Mouse (Mus musculus) c-Kit-positive CD71-positive TER-119-negative erythroid progenitor cells, embryonic 14.5 days (primary cell): ENCODE measurements around the gene Kctd12b.
A peak's percentile ranks its signal among the peaks of the same experiment; 100 is the strongest.
"Not testable (repeated sequence)": the region's sequence is repeated elsewhere in the genome, so short reads cannot be mapped to it uniquely, and the experiment has no call there.

Source experiments
- DNase-seq: peaks from one replicate; pipeline ENCODE4 v3.0.0-alpha.2; 2013; ENCODE audit warnings: low read depth

The Kctd12b gene

GRCm38 (mm10) chrX:153695782-153696395, at the start of gene Kctd12b:
Gene Kctd12b (minus strand): TSS chrX:153696391.
- DNase-seq, result no peak

- no peak for DNase-seq
Observed at GRCm38 (mm10) chrX:153742493-153742892, 46.3 kb upstream of the Kctd12b start.

- no peak for DNase-seq
Observed at GRCm38 (mm10) chrX:153735697-153736096, 39.5 kb upstream of the Kctd12b start.

GRCm38 (mm10) chrX:153724400-153724799, 28.2 kb upstream of the Kctd12b start:
- DNase-seq, result no peak

- peak; percentile 23 for DNase-seq
Observed at GRCm38 (mm10) chrX:153723110-153723916, 27.1 kb upstream of the Kctd12b start, which contains the start of gene Nbdy. Gene Nbdy (plus strand): TSS chrX:153723590.

GRCm38 (mm10) chrX:153719602-153720001, 23.4 kb upstream of the Kctd12b start:
- DNase-seq, result no peak

- no peak for DNase-seq
Observed at GRCm38 (mm10) chrX:153716716-153717115, 20.5 kb upstream of the Kctd12b start.

- DNase-seq, result no peak
Observed at GRCm38 (mm10) chrX:153707735-153708134, 11.5 kb upstream of the Kctd12b start.

- no peak for DNase-seq
Observed at GRCm38 (mm10) chrX:153700463-153700862, 4.3 kb upstream of the Kctd12b start.

- DNase-seq, result not testable (repeated sequence)
Observed at GRCm38 (mm10) chrX:153668233-153668632, 28.0 kb downstream of the Kctd12b start.

GRCm38 (mm10) chrX:153664903-153665302, 31.3 kb downstream of the Kctd12b start:
- no peak for DNase-seq

GRCm38 (mm10) chrX:153656949-153657348, 39.2 kb downstream of the Kctd12b start:
- DNase-seq, result no peak

- DNase-seq, result peak; percentile 19
Observed at GRCm38 (mm10) chrX:153640615-153641014, 55.6 kb downstream of the Kctd12b start.

GRCm38 (mm10) chrX:153636247-153636646, 59.9 kb downstream of the Kctd12b start:
- peak; percentile 0 for DNase-seq
